Mouse (Mus musculus) liver, adult 2 months (tissue): ENCODE data around the gene Commd1.

ENCODE experiments used
- CTCF ChIP-seq: fragments of 200-500 bp; IDR thresholded peaks from 2 replicates; pipeline ENCODE4 v1.5.1; 2011; ENCODE audit warnings: low read depth, low read length, control low read depth
- POLR2A ChIP-seq: fragments of 200-500 bp; IDR thresholded peaks from 2 replicates; pipeline ENCODE4 v1.6.1; 2011; ENCODE audit warnings: low read length, control low read depth; ENCODE audit not compliant: insufficient read depth; ENCODE audit errors: extremely low read depth

DNA sequence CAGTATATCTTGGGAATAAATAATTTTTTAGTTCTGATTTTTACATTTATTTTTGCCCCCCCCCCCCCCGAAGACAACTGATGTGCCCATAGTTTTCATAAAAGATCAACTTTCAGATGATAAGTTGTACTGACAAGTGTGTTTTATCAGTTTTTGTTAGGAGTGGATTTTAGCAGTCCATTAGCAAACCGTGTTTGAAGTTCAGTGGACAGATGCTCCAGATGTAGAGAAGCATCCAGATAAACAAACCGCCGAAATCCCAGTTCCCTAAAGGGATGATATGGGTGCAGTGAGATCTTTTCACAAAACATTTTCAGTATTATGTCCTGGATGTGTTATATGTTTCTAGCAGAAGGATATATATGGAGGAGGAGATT is 26.6 kb upstream of the Commd1 start:
- TF ChIP-seq POLR2A = no peak
- no peak for TF ChIP-seq CTCF
